Mouse (Mus musculus) adrenal gland, postnatal 25 days (tissue): ENCODE measurements around the gene Sh2b2. TPM values are rescaled to one million over a fixed set of nuclear protein-coding genes. Genes with fewer than 3 reads are reported as not detected.
A peak's percentile ranks its signal among the peaks of the same experiment; 100 is the strongest.

Source experiments
- DNase-seq: peaks from one replicate; pipeline ENCODE4 v3.0.0; 2021; ENCODE audit warnings: mixed read lengths
- long read RNA-seq: library from polyadenylated mRNA; stranded (forward); transcript quantifications from one replicate; pipeline ENCODE4 v2.0.0, GENCODE M21; 2021
- total RNA-seq: library from RNA; stranded (reverse); gene quantifications from 2 replicates; pipeline ENCODE4 v1.2.3, GENCODE M21; 2021

The Sh2b2 gene
- total RNA-seq = 14.2 and 26.8 TPM in 2 replicates
- long read RNA-seq, transcript Sh2b2-201 (9 exons, 2,848 nt) = major isoform, 12 of 27 reads
- long read RNA-seq, partial matches to known transcripts = 0 of 27 reads
- long read RNA-seq, other reads (novel, unspliced or antisense) = 11 of 27 reads

DNA sequence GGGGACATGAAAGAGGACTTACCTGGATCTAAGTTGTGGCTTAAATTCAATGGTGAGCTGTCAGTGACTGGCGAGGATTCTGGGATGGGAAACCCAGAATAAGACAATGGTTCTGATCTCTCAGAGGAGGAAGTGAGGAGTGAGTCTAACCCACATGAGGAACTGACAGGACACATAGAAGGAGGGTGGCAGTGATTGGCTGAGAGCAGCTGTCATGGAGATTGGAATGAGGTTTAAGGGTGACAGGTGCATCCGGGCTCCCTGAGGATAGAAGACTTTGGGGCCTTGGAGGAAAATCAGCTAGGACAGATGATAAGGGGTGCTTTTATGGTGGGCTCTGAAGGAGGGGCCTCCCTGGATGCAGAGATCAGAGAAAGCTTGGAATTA, at the start of gene Sh2b2:
Gene Sh2b2, minus strand, starts transcription at position 105 of the 387 bp plus-strand sequence.
- no peak for DNase-seq

DNA sequence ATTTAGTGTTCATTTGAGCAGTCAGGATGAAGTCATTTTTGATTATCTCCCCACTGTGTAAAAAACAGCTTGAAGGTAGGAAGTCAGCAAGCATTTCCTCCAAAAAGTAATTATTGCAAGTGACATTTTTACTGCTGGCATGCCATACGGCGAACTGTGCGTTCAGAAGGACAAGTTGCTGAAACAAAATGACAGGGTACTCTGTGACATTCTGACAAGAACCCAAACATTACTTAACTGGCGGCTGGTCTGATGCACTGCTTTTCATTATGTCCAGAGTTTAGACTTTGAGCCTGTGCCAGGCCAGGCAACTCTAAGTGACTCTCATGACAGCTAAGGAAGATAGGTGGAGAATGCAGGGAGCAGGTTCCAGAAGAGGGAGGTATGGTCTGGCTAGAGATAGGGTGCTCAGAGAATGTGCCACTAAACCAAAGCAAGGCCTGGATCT, 46.6 kb upstream of the Sh2b2 start:
- DNase-seq = no peak

DNA sequence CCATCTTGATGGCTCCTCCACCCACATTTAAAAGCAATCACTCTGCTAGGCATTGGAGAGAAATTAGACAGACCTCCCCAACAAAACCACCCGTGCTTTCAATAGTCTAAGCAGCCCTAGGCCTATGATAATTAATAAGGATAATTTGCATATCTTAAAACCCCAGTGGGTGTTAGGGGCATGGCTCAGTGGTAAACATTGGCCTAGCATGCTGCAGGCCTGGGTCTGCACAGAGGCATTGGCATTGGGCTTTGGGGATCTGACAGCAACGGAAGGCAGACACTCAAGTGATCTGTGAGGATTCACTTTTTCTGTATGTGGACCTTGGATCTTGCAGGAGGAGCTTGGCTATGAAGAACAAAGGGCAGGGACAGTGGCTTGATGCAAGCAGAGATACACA, 46.0 kb upstream of the Sh2b2 start:
- no peak for DNase-seq

DNA sequence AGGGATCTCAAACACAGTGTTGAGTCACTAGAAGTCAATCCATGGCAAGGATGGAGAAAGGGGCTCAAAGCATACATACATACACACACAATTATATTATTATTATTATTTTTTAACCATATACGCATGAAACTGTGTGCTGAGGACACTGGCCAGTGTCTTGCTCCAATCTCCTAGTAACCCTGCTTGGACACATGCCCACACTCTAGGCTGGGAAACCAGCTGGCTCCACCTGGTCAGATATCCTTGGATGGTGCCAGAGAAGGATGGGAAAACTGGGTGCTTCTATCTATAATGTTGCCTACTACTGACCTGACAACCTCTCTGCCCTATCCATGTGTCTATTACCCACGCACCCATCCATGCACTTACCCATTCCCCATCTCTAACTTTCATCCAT, 45.2 kb upstream of the Sh2b2 start:
- no peak for DNase-seq

DNA sequence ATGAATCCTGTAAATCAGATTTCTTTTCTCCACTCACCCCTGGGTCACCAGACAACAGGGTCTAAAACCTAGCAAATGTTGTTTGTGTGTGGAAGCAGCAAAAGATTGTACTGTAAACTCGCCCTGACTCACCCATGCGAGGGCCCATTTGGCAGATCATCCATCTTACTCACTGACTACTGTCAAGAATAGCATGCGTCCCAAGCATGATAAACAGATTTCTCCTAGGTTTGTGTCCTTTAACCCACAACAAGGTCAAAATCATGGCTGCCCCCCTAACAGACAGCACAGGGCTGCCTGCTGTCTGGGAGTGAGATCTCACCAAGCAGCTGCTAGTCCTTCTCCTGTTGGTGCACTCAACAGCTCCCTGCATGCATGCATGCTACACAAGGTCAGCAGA, 43.4 kb upstream of the Sh2b2 start:
- no peak for DNase-seq

DNA sequence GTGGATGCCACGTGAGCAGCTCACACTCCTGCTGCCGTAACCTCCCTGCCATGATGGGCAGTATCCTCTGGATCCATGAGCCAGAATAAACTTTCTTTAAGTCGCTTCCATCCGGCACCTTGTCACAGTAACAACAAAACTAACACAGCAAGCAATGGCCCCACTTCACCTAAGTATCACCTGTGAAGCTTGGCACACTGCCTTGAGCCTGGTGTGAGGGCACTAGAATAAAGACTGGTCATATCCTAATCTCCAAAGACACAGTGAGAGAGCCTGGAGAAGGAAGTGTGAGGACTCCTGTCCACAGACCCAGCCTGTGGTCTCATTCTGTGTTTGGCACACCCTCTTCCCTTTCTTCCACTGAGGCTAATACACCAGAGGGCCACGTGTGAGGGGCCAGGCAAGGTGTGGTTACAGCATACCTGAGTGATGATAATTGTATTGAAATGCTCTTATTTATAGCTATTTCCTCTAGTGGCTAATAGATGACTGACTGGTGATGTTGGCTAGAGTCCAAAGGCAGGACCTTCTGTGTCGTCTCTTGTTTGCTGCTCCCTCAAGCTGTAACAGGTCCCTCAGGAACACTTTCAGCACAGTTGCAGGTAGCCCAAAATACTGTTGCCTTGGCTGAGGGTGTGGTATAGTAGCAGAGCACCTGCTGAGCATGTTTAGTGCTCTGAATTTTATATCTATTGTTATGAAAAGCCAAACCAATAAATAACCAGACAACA, 42.2 kb upstream of the Sh2b2 start:
- no peak for DNase-seq

GRCm38 (mm10) chr5:136286566-136286965, 40.2 kb upstream of the Sh2b2 start:
- DNase-seq = no peak

DNA sequence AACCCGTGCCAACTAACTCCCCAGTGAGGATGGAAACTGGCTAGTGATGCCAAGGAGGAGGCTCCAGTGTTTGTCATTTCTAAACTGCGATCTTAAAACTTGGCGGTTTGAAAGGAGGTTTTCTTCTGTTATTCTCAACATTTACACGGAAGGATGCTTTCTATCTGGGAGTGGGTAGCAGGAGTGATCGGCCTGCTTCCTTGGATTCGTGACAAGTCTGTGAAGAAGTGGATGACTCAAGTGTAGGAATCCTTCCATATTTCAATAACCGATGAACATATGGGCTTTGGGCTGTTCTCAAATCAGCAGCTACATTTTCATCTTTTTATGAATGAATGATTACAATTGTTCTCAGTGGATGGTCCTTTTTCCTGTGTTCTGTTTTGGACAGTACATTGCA, 38.8 kb upstream of the Sh2b2 start:
- DNase-seq = no peak

DNA sequence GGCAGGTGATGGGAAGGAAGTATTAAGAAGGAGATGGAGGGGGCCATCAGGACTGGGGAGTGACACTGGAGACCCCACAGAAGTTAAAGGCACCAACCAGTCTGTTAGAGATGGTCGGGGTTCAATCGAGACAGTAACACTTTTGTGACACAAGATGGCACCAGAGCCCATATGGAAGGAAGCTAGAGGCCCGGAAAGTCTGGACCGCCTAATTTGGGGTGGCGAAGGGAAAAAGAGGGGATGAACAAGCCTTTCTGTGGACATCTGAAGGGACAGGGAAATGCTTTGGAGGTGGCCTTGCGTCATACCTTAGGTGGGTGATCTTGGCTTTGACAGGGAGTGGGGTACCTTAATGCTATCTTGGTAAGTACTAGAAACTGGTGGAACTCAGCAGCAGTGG, 35.0 kb upstream of the Sh2b2 start:
- no peak for DNase-seq

DNA sequence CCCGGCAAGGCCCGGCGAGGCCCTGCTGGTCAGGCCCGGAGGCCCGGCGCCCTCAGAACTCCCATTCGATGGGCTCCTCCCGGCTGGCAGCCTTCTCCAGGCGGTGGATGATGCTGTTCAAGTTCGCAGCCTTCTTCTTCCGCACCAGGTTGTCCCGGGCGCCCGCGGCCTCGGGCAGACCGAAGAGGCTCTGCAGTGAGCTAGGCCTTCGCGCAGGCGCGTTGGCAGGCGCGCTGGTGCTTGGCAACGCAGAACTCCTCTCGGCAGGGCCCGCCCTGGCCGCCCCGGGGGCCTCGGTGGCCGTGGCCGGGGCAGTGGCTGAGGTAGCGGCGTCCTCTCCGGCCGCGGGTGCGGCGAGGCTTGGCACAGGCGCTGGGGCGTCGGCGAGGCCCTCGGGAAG, 28.4 kb upstream of the Sh2b2 start:
- DNase-seq = no peak

GRCm38 (mm10) chr5:136269937-136270336, 23.6 kb upstream of the Sh2b2 start:
- DNase-seq = no peak

DNA sequence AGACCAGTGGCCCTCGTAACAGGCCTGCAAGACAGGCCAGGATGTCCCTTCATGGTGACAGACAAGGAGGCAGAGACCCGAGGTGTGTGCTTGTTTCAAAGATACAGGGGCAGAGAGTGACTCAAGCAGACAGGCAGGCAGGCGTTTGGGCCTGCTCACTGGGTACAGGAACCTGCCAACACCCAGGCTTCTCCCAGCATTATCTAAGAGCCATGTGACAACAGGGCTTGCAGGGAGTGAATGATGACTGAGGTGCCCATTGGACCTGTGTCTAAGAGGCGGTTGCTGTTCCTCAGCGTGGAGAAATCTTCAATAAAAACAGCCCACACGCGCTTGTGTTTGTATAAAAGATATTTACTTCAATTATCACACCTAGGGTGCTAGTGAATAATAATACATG, 19.7 kb upstream of the Sh2b2 start:
- no peak for DNase-seq

- DNase-seq = no peak
These were observed 17.0 kb upstream of the Sh2b2 start for GRCm38 (mm10) chr5:136263342-136263741.

- peak; percentile 73 for DNase-seq
These were observed 12.6 kb upstream of the Sh2b2 start for GRCm38 (mm10) chr5:136258919-136259318.

DNA sequence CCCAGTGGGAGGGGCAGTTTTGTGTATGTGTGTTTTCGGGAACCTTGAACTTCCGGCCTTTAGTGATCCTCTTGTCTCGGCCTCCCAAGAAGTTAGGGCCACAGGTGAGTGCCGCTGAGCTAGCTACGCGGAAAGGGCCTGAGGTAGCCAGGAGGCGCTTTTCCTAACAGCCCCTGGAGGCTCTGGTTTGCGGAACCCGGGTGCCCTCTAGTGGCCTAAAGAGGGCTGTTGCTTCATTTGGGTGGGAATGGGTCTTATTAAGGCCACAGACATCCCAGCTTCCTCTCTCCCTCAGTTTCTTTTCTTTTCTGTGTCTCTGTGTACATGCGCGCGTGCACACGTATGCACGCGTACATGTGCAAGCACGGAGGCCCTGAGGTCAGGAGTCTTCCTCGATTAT, 6.5 kb upstream of the Sh2b2 start:
- peak; percentile 79 for DNase-seq

DNA sequence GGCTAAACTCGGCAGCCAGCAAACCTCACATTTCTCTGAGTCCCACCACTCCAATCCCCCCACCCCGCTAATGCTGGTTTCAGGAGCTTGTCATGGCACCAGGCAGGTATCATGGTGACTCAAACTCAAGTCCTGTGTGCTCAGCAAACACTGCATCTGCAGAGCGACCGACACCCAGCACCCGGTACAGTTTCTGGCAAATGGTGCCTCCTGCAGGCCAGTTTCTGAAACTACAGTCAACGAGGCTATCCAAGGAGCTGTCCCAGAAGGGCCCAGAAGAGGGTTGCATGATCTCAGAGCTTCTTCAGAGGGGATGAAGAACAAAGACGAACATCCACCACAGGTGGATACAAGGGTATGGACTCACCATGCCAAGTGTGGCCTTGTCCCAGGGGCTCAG, 4.6 kb upstream of the Sh2b2 start:
- peak; percentile 38 for DNase-seq

- no peak for DNase-seq
These were observed 2.1 kb upstream of the Sh2b2 start for GRCm38 (mm10) chr5:136248441-136248840.

GRCm38 (mm10) chr5:136245541-136246451, 560 bp downstream of the Sh2b2 start:
- DNase-seq = no peak

DNA sequence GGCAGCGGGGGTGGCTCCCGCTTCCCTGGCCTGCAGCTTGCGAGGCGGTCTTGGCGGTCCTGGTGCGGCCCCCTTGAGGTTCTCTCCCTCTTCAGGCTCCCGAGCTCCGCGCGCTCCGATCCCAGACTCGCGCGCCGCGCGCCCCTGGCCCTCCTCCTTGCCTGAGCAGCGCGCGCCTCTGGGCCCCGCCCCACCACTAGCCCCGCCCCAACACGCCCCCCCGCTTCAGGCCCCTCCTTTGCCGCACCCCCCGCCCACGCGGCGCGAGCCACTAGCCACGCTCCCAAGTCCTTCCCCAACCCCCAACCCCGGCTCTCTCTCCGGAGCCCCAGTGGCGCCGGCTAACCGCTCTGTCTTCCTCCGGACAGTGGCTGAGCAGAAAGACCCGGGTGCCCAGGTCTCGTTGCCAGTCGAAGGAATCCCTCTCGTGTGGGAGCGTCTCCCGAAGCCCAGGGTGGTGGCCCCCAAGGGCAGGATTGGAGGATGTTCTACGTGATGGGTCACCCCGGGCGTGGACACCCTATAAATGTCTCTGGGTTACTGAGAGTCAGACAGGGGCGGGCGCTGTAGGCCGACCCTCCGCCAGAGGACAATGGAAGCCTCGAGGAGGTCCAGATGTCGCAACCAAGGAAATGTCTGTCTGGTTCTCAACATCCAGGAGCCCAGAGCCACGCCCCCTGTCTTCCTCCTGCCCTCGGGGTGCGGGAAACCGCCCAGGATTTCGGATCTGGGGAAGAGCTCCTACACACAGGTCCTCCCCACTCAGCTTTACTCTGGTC, 1.4 kb downstream of the Sh2b2 start:
- DNase-seq = peak; percentile 91

- peak; percentile 54 for DNase-seq
These were observed 2.2 kb downstream of the Sh2b2 start for GRCm38 (mm10) chr5:136243851-136244761.

DNA sequence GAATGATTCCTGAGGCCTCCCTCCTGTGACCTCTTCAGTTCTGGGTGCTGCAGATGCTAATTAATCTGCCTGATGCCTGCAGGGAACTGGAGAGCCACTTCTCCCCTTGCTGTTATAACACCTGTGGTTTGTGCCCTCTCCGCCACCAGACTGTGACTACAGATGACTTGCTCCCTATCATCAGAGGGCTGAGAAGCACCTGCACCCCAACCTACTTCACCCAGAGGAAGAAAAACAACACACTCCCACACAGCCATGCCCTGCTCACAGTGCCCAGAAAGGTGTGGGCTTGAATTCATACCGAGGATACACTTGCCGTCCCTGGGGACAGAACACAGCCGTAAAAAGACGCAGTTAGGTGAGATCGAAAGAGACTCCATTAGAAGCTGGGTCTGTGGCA, 5.2 kb downstream of the Sh2b2 start:
- DNase-seq = no peak
